Mouse (Mus musculus): ENCODE results near the gene Cdc14b. TPM values are rescaled to one million over a fixed set of nuclear protein-coding genes. Genes with fewer than 3 reads are reported as not detected.

Cdc14b gene
- polyA plus RNA-seq, 1 experiment = 4.4 TPM

- Histone ChIP-seq H3K27me3 (ENCODE audit: control insufficient read depth, insufficient read depth, insufficient read length) (no peaks in the 10 kb centered on the region), H3K79me2 (ENCODE audit: control insufficient read depth, insufficient read depth) (peaks cover 18% of the 10 kb centered on the region), H3K36me3 (ENCODE audit: control insufficient read depth, insufficient read depth) (no peaks in the 10 kb centered on the region), H3K4me2 (ENCODE audit: low read depth) (peak within 1 kb of the TSS; percentile 100), H3K4me3 (peak within 1 kb of the TSS; percentile 50), H3ac (ENCODE audit: control insufficient read depth, insufficient read length) (peak within 1 kb of the TSS; percentile 91)
- TF ChIP-seq TCF12 (IDR thresholded peaks at IDR 0.05; ENCODE audit: insufficient read depth, poor library complexity, severe bottlenecking) (no peak), POLR2A (IDR thresholded peaks at IDR 0.05; ENCODE audit: insufficient read length, low read depth) (no peak), POLR2AphosphoS2 (IDR thresholded peaks at IDR 0.05; ENCODE audit: insufficient read length, low read depth) (peak; percentile 66), REST (IDR thresholded peaks at IDR 0.05; ENCODE audit: insufficient read depth, insufficient read length) (no peak)
Observed at GRCm38 (mm10) chr13:64161548-64161915, 113.6 kb downstream of the Cdc14b start, which contains the start of gene Habp4. TSS of gene Habp4 (plus strand) at chr13:64161824.

GRCm38 (mm10) chr13:64156966-64157365 lies 118.1 kb downstream of the Cdc14b start:
- Histone ChIP-seq H3ac (ENCODE audit: control insufficient read depth, insufficient read length) (no peak overlapping the region), H3K36me3 (ENCODE audit: control insufficient read depth, insufficient read depth) (no peaks in the 10 kb centered on the region), H3K4me2 (ENCODE audit: low read depth) (no peak overlapping the region), H3K4me3 (no peak overlapping the region), H3K79me2 (ENCODE audit: control insufficient read depth, insufficient read depth) (peaks cover 3% of the 10 kb centered on the region), H3K27me3 (ENCODE audit: control insufficient read depth, insufficient read depth, insufficient read length) (no peaks in the 10 kb centered on the region)
- TF ChIP-seq REST (IDR thresholded peaks at IDR 0.05; ENCODE audit: insufficient read depth, insufficient read length) = no peak
- no peak for TF ChIP-seq SRF (IDR thresholded peaks at IDR 0.05; ENCODE audit: control insufficient read depth, insufficient read length, low read depth)
- TF ChIP-seq MYOG (IDR thresholded peaks at IDR 0.05; ENCODE audit: control insufficient read depth in 1 of 3, insufficient read depth in 1 of 3, insufficient read length in 2 of 3, low read depth in 2 of 3) = no peak
- no peak for TF ChIP-seq TCF12 (IDR thresholded peaks at IDR 0.05; ENCODE audit: insufficient read depth, poor library complexity, severe bottlenecking)
- no peak for TF ChIP-seq E2F4 (IDR thresholded peaks at IDR 0.05; ENCODE audit: insufficient read depth)
- TF ChIP-seq CEBPB (IDR thresholded peaks at IDR 0.05; ENCODE audit: insufficient read depth, poor library complexity, severe bottlenecking) = no peak
- TF ChIP-seq USF1 (IDR thresholded peaks at IDR 0.05; ENCODE audit: low read depth) = no peak
- TF ChIP-seq MYOD1 (IDR thresholded peaks at IDR 0.05; ENCODE audit: control insufficient read depth in 1 of 3, insufficient read length in 2 of 3, low read depth in 2 of 3) = no peak

GRCm38 (mm10) chr13:64155171-64155571 lies 119.9 kb downstream of the Cdc14b start:
- Histone ChIP-seq H3ac (ENCODE audit: control insufficient read depth, insufficient read length) (no peak overlapping the region), H3K4me3 (no peak overlapping the region), H3K4me2 (ENCODE audit: low read depth) (peak overlapping the region; percentile 86), H3K27me3 (ENCODE audit: control insufficient read depth, insufficient read depth, insufficient read length) (no peaks in the 10 kb centered on the region), H3K36me3 (ENCODE audit: control insufficient read depth, insufficient read depth) (no peaks in the 10 kb centered on the region), H3K79me2 (ENCODE audit: control insufficient read depth, insufficient read depth) (peaks cover 21% of the 10 kb centered on the region)
- no peak for TF ChIP-seq MYOD1 (IDR thresholded peaks at IDR 0.05; ENCODE audit: control insufficient read depth in 1 of 3, insufficient read length in 2 of 3, low read depth in 2 of 3)
- no peak for TF ChIP-seq TCF3 (IDR thresholded peaks at IDR 0.05; ENCODE audit: insufficient read length, low read depth)
- no peak for TF ChIP-seq REST (IDR thresholded peaks at IDR 0.05; ENCODE audit: insufficient read depth, insufficient read length)
- TF ChIP-seq POLR2AphosphoS2 (IDR thresholded peaks at IDR 0.05; ENCODE audit: insufficient read length, low read depth) = no peak
- TF ChIP-seq MAX (IDR thresholded peaks at IDR 0.05; ENCODE audit: low read depth) = no peak
- TF ChIP-seq CEBPB (IDR thresholded peaks at IDR 0.05; ENCODE audit: insufficient read depth, poor library complexity, severe bottlenecking) = no peak
- TF ChIP-seq USF1 (IDR thresholded peaks at IDR 0.05; ENCODE audit: low read depth) = no peak
- no peak for TF ChIP-seq POLR2A (IDR thresholded peaks at IDR 0.05; ENCODE audit: insufficient read length, low read depth)
- TF ChIP-seq SRF (IDR thresholded peaks at IDR 0.05; ENCODE audit: control insufficient read depth, insufficient read length, low read depth) = no peak
- TF ChIP-seq TCF12 (IDR thresholded peaks at IDR 0.05; ENCODE audit: insufficient read depth, poor library complexity, severe bottlenecking) = no peak
- no peak for TF ChIP-seq MYOG (IDR thresholded peaks at IDR 0.05; ENCODE audit: control insufficient read depth in 1 of 3, insufficient read depth in 1 of 3, insufficient read length in 2 of 3, low read depth in 2 of 3)
- TF ChIP-seq E2F4 (IDR thresholded peaks at IDR 0.05; ENCODE audit: insufficient read depth) = no peak

- H3ac ChIP-seq (ENCODE audit: control insufficient read depth, insufficient read length) = no peak overlapping the region
- TF ChIP-seq POLR2AphosphoS2 (IDR thresholded peaks at IDR 0.05; ENCODE audit: insufficient read length, low read depth) (no peak), CEBPB (IDR thresholded peaks at IDR 0.05; ENCODE audit: insufficient read depth, poor library complexity, severe bottlenecking) (no peak), POLR2A (IDR thresholded peaks at IDR 0.05; ENCODE audit: insufficient read length, low read depth) (no peak), MAX (IDR thresholded peaks at IDR 0.05; ENCODE audit: low read depth) (no peak), MYOG (IDR thresholded peaks at IDR 0.05; ENCODE audit: control insufficient read depth in 1 of 3, insufficient read depth in 1 of 3, insufficient read length in 2 of 3, low read depth in 2 of 3) (no peak), MYOD1 (IDR thresholded peaks at IDR 0.05; ENCODE audit: control insufficient read depth in 1 of 3, insufficient read length in 2 of 3, low read depth in 2 of 3) (no peak), SRF (IDR thresholded peaks at IDR 0.05; ENCODE audit: control insufficient read depth, insufficient read length, low read depth) (no peak), E2F4 (IDR thresholded peaks at IDR 0.05; ENCODE audit: insufficient read depth) (no peak), TCF3 (IDR thresholded peaks at IDR 0.05; ENCODE audit: insufficient read length, low read depth) (no peak), TCF12 (IDR thresholded peaks at IDR 0.05; ENCODE audit: insufficient read depth, poor library complexity, severe bottlenecking) (no peak)
- peaks cover 26% of the 10 kb centered on the region for H3K79me2 ChIP-seq (ENCODE audit: control insufficient read depth, insufficient read depth)
- peak overlapping the region; percentile 86 for H3K4me2 ChIP-seq (ENCODE audit: low read depth)
- H3K36me3 ChIP-seq (ENCODE audit: control insufficient read depth, insufficient read depth) = no peaks in the 10 kb centered on the region
- peak overlapping the region; percentile 37 for H3K4me3 ChIP-seq
- H3K27me3 ChIP-seq (ENCODE audit: control insufficient read depth, insufficient read depth, insufficient read length) = no peaks in the 10 kb centered on the region
Observed at GRCm38 (mm10) chr13:64154651-64155050, 120.4 kb downstream of the Cdc14b start.

- Histone ChIP-seq H3K4me3 (peak overlapping the region; percentile 37), H3K4me2 (ENCODE audit: low read depth) (peak overlapping the region; percentile 86), H3K27me3 (ENCODE audit: control insufficient read depth, insufficient read depth, insufficient read length) (no peaks in the 10 kb centered on the region), H3K79me2 (ENCODE audit: control insufficient read depth, insufficient read depth) (peaks cover 34% of the 10 kb centered on the region), H3ac (ENCODE audit: control insufficient read depth, insufficient read length) (no peak overlapping the region), H3K36me3 (ENCODE audit: control insufficient read depth, insufficient read depth) (no peaks in the 10 kb centered on the region)
- TF ChIP-seq POLR2A (IDR thresholded peaks at IDR 0.05; ENCODE audit: insufficient read length, low read depth) (peak; percentile 57), POLR2AphosphoS2 (IDR thresholded peaks at IDR 0.05; ENCODE audit: insufficient read length, low read depth) (no peak)
Observed at GRCm38 (mm10) chr13:64153751-64154267, 121.3 kb downstream of the Cdc14b start.
